Mouse (Mus musculus): ENCODE results near the gene Sult5a1. TPM values are rescaled to one million over a fixed set of nuclear protein-coding genes. Genes with fewer than 3 reads are reported as not detected.
"Not testable (repeated sequence)": the region's sequence is repeated elsewhere in the genome, so short reads cannot be mapped to it uniquely, and the experiment has no call there.

Sult5a1 gene
- polyA plus RNA-seq, 1 experiment from 2014 or later, result 2.2 TPM

GRCm38 (mm10) chr8:123105553-123106326 is 52.4 kb downstream of the Sult5a1 start:
- H3K36me3 ChIP-seq (replicated peaks), result peaks cover 33% of the 10 kb centered on the region
- 72% methylated on average over 5 of the region's 5 CpGs for WGBS
- no peak for DNase-seq (ENCODE audit: extremely low spot score, low spot score)
- H3K27ac ChIP-seq, result no peak overlapping the region
- H3K27me3 ChIP-seq (ENCODE audit: poor library complexity, severe bottlenecking), result no peaks in the 10 kb centered on the region
- H3K9me3 ChIP-seq, result no peaks in the 10 kb centered on the region
- H3K4me3 ChIP-seq, result no peak overlapping the region
- H3K4me1 ChIP-seq, result peaks cover 23% of the 10 kb centered on the region

GRCm38 (mm10) chr8:123104046-123104767 is 53.9 kb downstream of the Sult5a1 start:
- 86% methylated on average over 6 of the region's 6 CpGs for WGBS
- no peaks in the 10 kb centered on the region for H3K9me3 ChIP-seq
- peak overlapping the region; percentile 83 for H3K4me3 ChIP-seq
- H3K4me1 ChIP-seq, result peaks cover 22% of the 10 kb centered on the region
- peaks cover 36% of the 10 kb centered on the region for H3K36me3 ChIP-seq (replicated peaks)
- no peaks in the 10 kb centered on the region for H3K27me3 ChIP-seq (ENCODE audit: poor library complexity, severe bottlenecking)
- H3K27ac ChIP-seq, result 0 out of 2 replicates have a peak overlapping the region, but pooled peaks have one; percentile 5
- DNase-seq (ENCODE audit: extremely low spot score, low spot score), result no peak

GRCm38 (mm10) chr8:123103285-123103684 is 54.8 kb downstream of the Sult5a1 start:
- no peaks in the 10 kb centered on the region for H3K27me3 ChIP-seq (ENCODE audit: poor library complexity, severe bottlenecking)
- H3K4me1 ChIP-seq, result peaks cover 22% of the 10 kb centered on the region
- H3K36me3 ChIP-seq (replicated peaks), result peaks cover 41% of the 10 kb centered on the region
- peak overlapping the region; percentile 83 for H3K4me3 ChIP-seq
- H3K27ac ChIP-seq, result peak overlapping the region; percentile 99
- no peak for DNase-seq (ENCODE audit: extremely low spot score, low spot score)
- no peaks in the 10 kb centered on the region for H3K9me3 ChIP-seq
- 19% methylated on average over 15 of the region's 15 CpGs for WGBS

- not testable (repeated sequence) for H3K27me3 ChIP-seq (ENCODE audit: poor library complexity, severe bottlenecking); H3K9me3 ChIP-seq; DNase-seq (ENCODE audit: extremely low spot score, low spot score)
- WGBS, result under 1% methylated on average over 26 of the region's 26 CpGs
- H3K4me1 ChIP-seq, result peaks cover 22% of the 10 kb centered on the region
- peak overlapping the region; percentile 83 for H3K4me3 ChIP-seq
- H3K36me3 ChIP-seq (replicated peaks), result peaks cover 45% of the 10 kb centered on the region
- H3K27ac ChIP-seq, result peak overlapping the region; percentile 99
These were observed 55.3 kb downstream of the Sult5a1 start for GRCm38 (mm10) chr8:123102855-123103254.

GRCm38 (mm10) chr8:123101735-123102685 is 56.1 kb downstream of the Sult5a1 start, which contains the start of gene Rpl13:
Gene Rpl13 (plus strand): TSS chr8:123102350.
- H3K4me1 ChIP-seq, result peaks cover 22% of the 10 kb centered on the region

GRCm38 (mm10) chr8:123101244-123101643 is 56.9 kb downstream of the Sult5a1 start:
- Histone ChIP-seq H3K27me3 (ENCODE audit: poor library complexity, severe bottlenecking) (no peaks in the 10 kb centered on the region), H3K4me3 (peak overlapping the region; percentile 83), H3K36me3 (replicated peaks) (peaks cover 56% of the 10 kb centered on the region), H3K9me3 (no peaks in the 10 kb centered on the region), H3K27ac (no peak overlapping the region; the same call in 1 of the 2 replicates), H3K4me1 (peaks cover 22% of the 10 kb centered on the region)
- WGBS, result 83% methylated on average over 4 of the region's 4 CpGs
- DNase-seq (ENCODE audit: extremely low spot score, low spot score), result no peak

More at GRCm38 (mm10) chr8:123101735-123102685, 56.1 kb downstream of the Sult5a1 start, which contains the start of gene Rpl13:
- H3K36me3 ChIP-seq (replicated peaks), result peaks cover 54% of the 10 kb centered on the region
- H3K27ac ChIP-seq, result peak within 1 kb of the TSS; percentile 99
- no peaks in the 10 kb centered on the region for H3K9me3 ChIP-seq
- H3K27me3 ChIP-seq (ENCODE audit: poor library complexity, severe bottlenecking), result no peaks in the 10 kb centered on the region
- H3K4me3 ChIP-seq, result peak within 1 kb of the TSS; percentile 83
- 2% methylated on average over 56 of the region's 56 CpGs for WGBS
- peak; percentile 97 for DNase-seq (ENCODE audit: extremely low spot score, low spot score)

GRCm38 (mm10) chr8:123100288-123100687 is 57.8 kb downstream of the Sult5a1 start:
- no peak overlapping the region for H3K27ac ChIP-seq
- H3K4me1 ChIP-seq, result peaks cover 22% of the 10 kb centered on the region
- peaks cover 54% of the 10 kb centered on the region for H3K36me3 ChIP-seq (replicated peaks)
- no peaks in the 10 kb centered on the region for H3K9me3 ChIP-seq
- no peak for DNase-seq (ENCODE audit: extremely low spot score, low spot score)
- H3K27me3 ChIP-seq (ENCODE audit: poor library complexity, severe bottlenecking), result no peaks in the 10 kb centered on the region
- H3K4me3 ChIP-seq, result no peak overlapping the region
- 46% methylated on average over 8 of the region's 8 CpGs for WGBS

- Histone ChIP-seq H3K27me3 (ENCODE audit: poor library complexity, severe bottlenecking) (no peaks in the 10 kb centered on the region), H3K36me3 (replicated peaks) (peaks cover 54% of the 10 kb centered on the region), H3K4me3 (no peak overlapping the region), H3K27ac (no peak overlapping the region), H3K4me1 (peaks cover 7% of the 10 kb centered on the region), H3K9me3 (no peaks in the 10 kb centered on the region)
- DNase-seq (ENCODE audit: extremely low spot score, low spot score), result no peak
- 79% methylated on average over 12 of the region's 12 CpGs for WGBS
These were observed 60.1 kb downstream of the Sult5a1 start for GRCm38 (mm10) chr8:123097786-123098584.

- peaks cover 58% of the 10 kb centered on the region for H3K36me3 ChIP-seq (replicated peaks)
- H3K27ac ChIP-seq, result no peak overlapping the region
- no peaks in the 10 kb centered on the region for H3K27me3 ChIP-seq (ENCODE audit: poor library complexity, severe bottlenecking)
- H3K4me3 ChIP-seq, result no peak overlapping the region
- peaks cover 7% of the 10 kb centered on the region for H3K4me1 ChIP-seq
- H3K9me3 ChIP-seq, result no peaks in the 10 kb centered on the region
- DNase-seq (ENCODE audit: extremely low spot score, low spot score), result no peak
- WGBS, result 94% methylated on average over 11 of the region's 11 CpGs
These were observed 60.9 kb downstream of the Sult5a1 start for GRCm38 (mm10) chr8:123097216-123097615.

Measured in forebrain, embryonic 10.5 days (tissue).